Mouse (Mus musculus) heart, embryonic 14.5 days (tissue): ENCODE data around the gene Snph. TPM values are rescaled to one million over a fixed set of nuclear protein-coding genes. Genes with fewer than 3 reads are reported as not detected.

Experiments
- ATAC-seq: fragments of 200-750 bp; cut with Nextera tagmentation; 2 replicates; pipeline ENCODE4 v1.8.0; 2017; ENCODE audit warnings: low read depth, moderate TSS enrichment; ENCODE audit not compliant: insufficient number of reproducible peaks, insufficient read depth, low FRiP score
- H3K27ac ChIP-seq, 2 experiments: fragments of 200-500 bp in 1 of 2; fragments of 300-500 bp in 1 of 2; sonication (generic) in 1 of 2; replicated peaks in 1 of 2; 2 replicates each; pipeline ENCODE4 v1.5.1; 2012 to 2014; ENCODE audit warnings: low read depth in 2 of 2, low read length in 2 of 2, control low read depth in 1 of 2, mild to moderate bottlenecking in 1 of 2, mixed read lengths in 1 of 2; ENCODE audit not compliant: control insufficient read depth in 1 of 2, insufficient read depth in 1 of 2
- H3K27me3 ChIP-seq: fragments of 300-500 bp; sonication (generic); 2 replicates; pipeline ENCODE4 v1.6.1; 2014; ENCODE audit warnings: mild to moderate bottlenecking, low read length, control low read depth; ENCODE audit not compliant: control insufficient read depth, insufficient read depth
- H3K36me3 ChIP-seq: fragments of 300-500 bp; sonication (generic); 2 replicates; pipeline ENCODE4 v1.6.1; 2014; ENCODE audit warnings: mild to moderate bottlenecking, control low read depth, low read length, mixed read lengths; ENCODE audit not compliant: control insufficient read depth, insufficient read depth
- H3K4me1 ChIP-seq, 2 experiments: fragments of 200-500 bp in 1 of 2; fragments of 300-500 bp in 1 of 2; sonication (generic) in 1 of 2; 2 replicates each; pipeline ENCODE4 v1.6.1; 2012 to 2014; ENCODE audit warnings: low read length in 2 of 2, control low read depth in 1 of 2, mixed read lengths in 1 of 2; ENCODE audit not compliant: control insufficient read depth in 2 of 2, insufficient read depth in 2 of 2
- H3K4me2 ChIP-seq: fragments of 300-500 bp; sonication (generic); 2 replicates; pipeline ENCODE4 v1.6.1; 2014; ENCODE audit warnings: mild to moderate bottlenecking, low read length
- H3K4me3 ChIP-seq, 2 experiments: fragments of 200-500 bp in 1 of 2; fragments of 300-500 bp in 1 of 2; sonication (generic) in 1 of 2; 2 replicates each; pipeline ENCODE4 v1.5.1; 2012 to 2014; ENCODE audit warnings: low read length in 2 of 2, mild to moderate bottlenecking in 2 of 2, control low read depth in 1 of 2, low read depth in 1 of 2, moderate library complexity in 1 of 2; ENCODE audit not compliant: control insufficient read depth in 1 of 2, insufficient read depth in 1 of 2
- H3K9ac ChIP-seq: fragments of 300-500 bp; sonication (generic); 2 replicates; pipeline ENCODE4 v1.6.1; 2014; ENCODE audit warnings: mild to moderate bottlenecking, low read length
- H3K9me3 ChIP-seq: fragments of 300-500 bp; sonication (generic); 2 replicates; pipeline ENCODE4 v1.6.1; 2016; ENCODE audit warnings: low read length, control low read depth; ENCODE audit not compliant: control insufficient read depth
- WGBS: fragments of 180-500 bp; shearing (Covaris S2); extraction: QIAGEN DNeasy Blood & Tissue Kit; methylation state at CpG from one replicate; pipeline ENCODE4 v1.1.7; 2014; 5-methylcytosine and 5-hydroxymethylcytosine counted together
- polyA plus RNA-seq: library from polyadenylated mRNA; unstranded; fragments of >200 nt; fragmentation: Nextera tagmentation; extraction: Ambion mirVana; gene quantifications from 2 replicates; pipeline ENCODE4 v1.2.1, GENCODE M21; 2014

Gene Snph
- polyA plus RNA-seq, 1 experiment from 2014 or later: 0.31 TPM

- Histone ChIP-seq H3K27ac (no peak overlapping the region), H3K9ac (no peak overlapping the region), H3K4me3 (no peak overlapping the region), H3K4me2 (no peak overlapping the region), H3K9me3 (no peaks in the 10 kb centered on the region), H3K36me3 (no peaks in the 10 kb centered on the region), H3K4me1 (peaks cover 0 to 4% of the 10 kb centered on the region in 2 experiments; a peak in 2 of 4 replicates), H3K27me3 (peaks cover 36% of the 10 kb centered on the region)
- 58% methylated on average over 9 of the region's 9 CpGs for WGBS
- ATAC-seq: no peak
Observed at GRCm38 (mm10) chr2:151635362-151636014, 3.1 kb upstream of the Snph start.

GRCm38 (mm10) chr2:151634903-151635302 lies 2.5 kb upstream of the Snph start:
- Histone ChIP-seq H3K4me3 (no peak overlapping the region), H3K4me1 (peaks cover 0 to 4% of the 10 kb centered on the region in 2 experiments; a peak in 2 of 4 replicates), H3K36me3 (no peaks in the 10 kb centered on the region), H3K27ac (no peak overlapping the region), H3K9me3 (no peaks in the 10 kb centered on the region), H3K27me3 (peaks cover 41% of the 10 kb centered on the region), H3K9ac (no peak overlapping the region), H3K4me2 (no peak overlapping the region)
- ATAC-seq: no peak
- WGBS: 31% methylated on average over 2 of the region's 2 CpGs

- 0 out of 2 replicates have a peak overlapping the region, but pooled peaks have one; percentile 98 for H3K4me2 ChIP-seq
- WGBS: 59% methylated on average over 5 of the region's 5 CpGs
- no peak overlapping the region for H3K4me3 ChIP-seq
- peaks cover 49% of the 10 kb centered on the region for H3K27me3 ChIP-seq
- no peak overlapping the region for H3K27ac ChIP-seq
- no peak for ATAC-seq
- H3K9ac ChIP-seq: no peak overlapping the region
- H3K36me3 ChIP-seq: no peaks in the 10 kb centered on the region
- no peaks in the 10 kb centered on the region for H3K9me3 ChIP-seq
- peaks cover 0 to 4% of the 10 kb centered on the region in 2 experiments; a peak in 2 of 4 replicates for H3K4me1 ChIP-seq
Observed at GRCm38 (mm10) chr2:151632982-151633381, 589 bp upstream of the Snph start.

GRCm38 (mm10) chr2:151631406-151632158 lies 811 bp downstream of the Snph start:
- Histone ChIP-seq H3K4me1 (peaks cover 0 to 4% of the 10 kb centered on the region in 2 experiments; a peak in 2 of 4 replicates), H3K27ac (no peak overlapping the region), H3K36me3 (no peaks in the 10 kb centered on the region), H3K27me3 (peaks cover 49% of the 10 kb centered on the region), H3K9ac (peak overlapping the region; percentile 70), H3K4me3 (peak overlapping the region; percentile 55 to 67), H3K9me3 (no peaks in the 10 kb centered on the region), H3K4me2 (peak overlapping the region; percentile 98)
- ATAC-seq: no peak
- 3% methylated on average over 22 of the region's 22 CpGs for WGBS

GRCm38 (mm10) chr2:151629310-151629709 lies 3.1 kb downstream of the Snph start:
- WGBS: 65% methylated on average over 7 of the region's 7 CpGs
- no peaks in the 10 kb centered on the region for H3K36me3 ChIP-seq
- H3K4me1 ChIP-seq: peaks cover 0 to 4% of the 10 kb centered on the region in 2 experiments; a peak in 2 of 4 replicates
- ATAC-seq: no peak
- no peak overlapping the region for H3K27ac ChIP-seq
- H3K27me3 ChIP-seq: peaks cover 49% of the 10 kb centered on the region
- H3K9ac ChIP-seq: no peak overlapping the region
- no peak overlapping the region for H3K4me2 ChIP-seq
- no peak overlapping the region for H3K4me3 ChIP-seq
- no peaks in the 10 kb centered on the region for H3K9me3 ChIP-seq

DNA sequence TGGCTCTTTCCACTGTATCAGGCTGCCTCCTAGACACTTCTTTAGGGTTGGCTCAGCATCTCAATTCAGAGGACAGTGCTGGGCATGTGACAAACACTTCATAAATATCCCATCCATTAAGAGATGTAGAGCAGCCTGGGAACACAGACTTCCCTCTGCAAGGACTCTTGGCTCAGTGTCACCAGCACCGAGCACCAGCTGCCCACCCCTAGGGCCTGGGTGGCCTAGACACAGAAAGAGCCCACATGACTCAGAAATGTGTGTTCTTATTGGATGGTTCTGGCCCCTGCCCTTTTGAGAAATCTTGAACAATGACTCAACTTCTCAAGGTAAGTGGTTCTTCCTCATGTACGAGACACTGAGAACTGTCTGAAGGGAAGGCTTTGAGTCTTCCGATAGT lies 4.4 kb downstream of the Snph start:
- Histone ChIP-seq H3K36me3 (no peaks in the 10 kb centered on the region), H3K9me3 (no peaks in the 10 kb centered on the region), H3K27ac (no peak overlapping the region), H3K9ac (no peak overlapping the region), H3K4me3 (no peak overlapping the region), H3K27me3 (peaks cover 36% of the 10 kb centered on the region), H3K4me2 (no peak overlapping the region), H3K4me1 (peaks cover 0 to 4% of the 10 kb centered on the region in 2 experiments; a peak in 2 of 4 replicates)
- WGBS: 78% methylated on average over 3 of the region's 3 CpGs
- no peak for ATAC-seq

- H3K9ac ChIP-seq: no peak overlapping the region
- WGBS: 86% methylated on average over 7 of the region's 7 CpGs
- H3K4me2 ChIP-seq: no peak overlapping the region
- H3K9me3 ChIP-seq: no peaks in the 10 kb centered on the region
- no peak overlapping the region for H3K27ac ChIP-seq
- H3K4me3 ChIP-seq: no peak overlapping the region
- H3K27me3 ChIP-seq: peaks cover 25% of the 10 kb centered on the region
- H3K4me1 ChIP-seq: no peaks in the 10 kb centered on the region
- ATAC-seq: no peak
- no peaks in the 10 kb centered on the region for H3K36me3 ChIP-seq
Observed at GRCm38 (mm10) chr2:151626296-151626695, 6.1 kb downstream of the Snph start.
